Comparison of ENCODE assay signal across 9 mouse cellular contexts in the genomic region with DNA sequence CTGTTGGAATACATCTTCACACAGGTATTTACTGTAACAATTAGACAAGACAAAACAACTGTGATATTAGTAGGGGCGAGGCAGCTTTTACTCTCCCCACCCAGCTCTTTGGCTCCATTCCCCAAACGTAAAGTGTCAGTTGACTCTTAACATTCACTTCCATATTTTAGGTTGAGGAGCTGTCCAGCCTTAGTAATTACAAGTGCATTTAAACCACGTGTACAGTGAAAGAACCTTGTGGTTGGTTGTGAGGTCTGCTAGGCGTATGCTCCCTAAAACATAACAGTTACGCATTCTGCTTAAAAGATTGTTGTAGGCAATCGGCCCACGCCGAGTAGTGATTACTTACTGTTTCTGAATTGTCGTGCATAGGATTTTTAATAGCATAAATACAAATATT. TPM values are rescaled to one million over a fixed set of nuclear protein-coding genes. Genes with fewer than 3 reads are reported as not detected.
DNase-seq lines count a peak whose midpoint lies in the region; ATAC-seq and TF ChIP-seq lines count a peak whose summit lies in the region.
"Had no signal": no experiment of that assay in that cellular context is flagged by ENCODE, and none has a peak within 500 bp of the region (broad histone marks: within the 10 kb centered on the region; RNA-seq: fewer than 3 reads in every experiment).

No protein-coding gene starts in this region.

- TF ChIP-seq RAD21 in CH12.LX (IDR thresholded peaks at IDR 0.05; ENCODE audit: low read depth, low read length) = no peak

- no peaks in the 10 kb centered on the region for H3K27me3 ChIP-seq in intestine, embryonic 15.5 days (replicated peaks)
- H3K27me3 ChIP-seq in intestine, postnatal 0 days (replicated peaks; ENCODE audit: control insufficient read depth, insufficient read depth, low read length) = no peaks in the 10 kb centered on the region
- H3K27me3 ChIP-seq in CH12.LX (replicated peaks) = no peaks in the 10 kb centered on the region
- no peaks in the 10 kb centered on the region for H3K27me3 ChIP-seq in megakaryocyte, embryonic 14.5 days (replicated peaks)
- no peaks in the 10 kb centered on the region for H3K27me3 ChIP-seq in thymus, adult 2 months (ENCODE audit: control insufficient read depth, insufficient read depth, low read length)
- H3K27me3 ChIP-seq: Patski had no signal

- no peak overlapping the region for H3K9ac ChIP-seq in intestine, embryonic 15.5 days
- no peak overlapping the region for H3K9ac ChIP-seq in intestine, postnatal 0 days (ENCODE audit: low read depth, low read length)
- peak overlapping the region; percentile 26; the same call in 1 of the 2 replicates for H3K9ac ChIP-seq in CH12.LX (ENCODE audit: insufficient read depth, low read depth)

- 80% methylated on average over 9 of the region's 9 CpGs for WGBS in intestine, embryonic 15.5 days
- WGBS in intestine, postnatal 0 days = 76% methylated on average over 9 of the region's 9 CpGs
- WGBS in thymus, adult 2 months = 78% methylated on average over 9 of the region's 9 CpGs

- no peak for TF ChIP-seq POLR2A in CH12.LX (IDR thresholded peaks at IDR 0.05; ENCODE audit: low read depth, low read length)
- no peak for TF ChIP-seq POLR2A in thymus, adult 2 months (IDR thresholded peaks at IDR 0.05; ENCODE audit: control insufficient read depth, extremely low read depth, insufficient read depth, low read length, poor library complexity)

- dilution Hi-C loops in CH12.LX (cut with MboI; ENCODE audit: extremely low pct_ligation_motif_present, extremely low pct_unique_long_range_greater_than_20kb, low sequenced_read_pairs) = no loop called here

- H3K27ac ChIP-seq in intestine, embryonic 15.5 days = no peak overlapping the region
- H3K27ac ChIP-seq in intestine, postnatal 0 days (ENCODE audit: low read depth, low read length) = no peak overlapping the region
- H3K27ac ChIP-seq in CH12.LX (ENCODE audit: insufficient read depth, low read depth) = peak overlapping the region; percentile 1; the same call in 1 of the 2 replicates
- H3K27ac ChIP-seq in thymus, adult 2 months (ENCODE audit: control insufficient read depth, insufficient read depth, low read length) = no peak overlapping the region

- H3K79me2 ChIP-seq in CH12.LX (replicated peaks; ENCODE audit: control insufficient read depth, extremely low read depth, insufficient read depth, poor library complexity, severe bottlenecking) = peaks cover 42% of the 10 kb centered on the region

- TF ChIP-seq CTCF in intestine, postnatal 0 days (IDR thresholded peaks at IDR 0.05; ENCODE audit: low read depth) = no peak
- no peak for TF ChIP-seq CTCF in CH12.LX (conservative IDR thresholded peaks at IDR 0.05 in 1 of 2, IDR thresholded peaks at IDR 0.05 in 1 of 2; ENCODE audit: low read depth in 2 of 2, low read length in 2 of 2)
- no peak for TF ChIP-seq CTCF in thymus, adult 2 months (IDR thresholded peaks at IDR 0.05; ENCODE audit: borderline replicate concordance, control insufficient read depth, extremely low read depth, insufficient read depth, low read length, poor library complexity)

- H3K4me1 ChIP-seq in intestine, embryonic 15.5 days (replicated peaks) = peaks cover 16% of the 10 kb centered on the region
- 0 out of 2 replicates have a peak, but pooled peaks cover 3% of the 10 kb centered on the region for H3K4me1 ChIP-seq in intestine, postnatal 0 days (replicated peaks; ENCODE audit: control insufficient read depth, insufficient read depth, low read length)
- peaks cover 8 to 41% of the 10 kb centered on the region in 2 experiments for H3K4me1 ChIP-seq in CH12.LX (ENCODE audit: control insufficient read depth in 1 of 2, insufficient read depth in 2 of 2)
- H3K4me1 ChIP-seq in megakaryocyte, embryonic 14.5 days = peaks cover 50% of the 10 kb centered on the region
- H3K4me1 ChIP-seq in thymus, adult 2 months (replicated peaks; ENCODE audit: control insufficient read depth, insufficient read depth, low read length) = peaks cover 7% of the 10 kb centered on the region

- DNase-seq in CH12.LX (ENCODE audit: extremely low read depth) = no peak
- DNase-seq in right cerebral cortex, postnatal 10 days (ENCODE audit: low spot score in 2 of 2) = no peak
- no peak for DNase-seq in gastrocnemius, adult 18-20 months (ENCODE audit: low spot score)
- no peak for DNase-seq in thymus, adult 2 months

- H3K36me3 ChIP-seq in intestine, embryonic 15.5 days = no peaks in the 10 kb centered on the region
- no peaks in the 10 kb centered on the region for H3K36me3 ChIP-seq in intestine, postnatal 0 days (ENCODE audit: control insufficient read depth, insufficient read depth)
- H3K36me3 ChIP-seq in CH12.LX (replicated peaks in 1 of 2; ENCODE audit: control insufficient read depth in 1 of 2, insufficient read depth in 1 of 2, low read length in 1 of 2) = no peaks in the 10 kb centered on the region
- H3K36me3 ChIP-seq in megakaryocyte, embryonic 14.5 days (replicated peaks; ENCODE audit: low read length) = peaks cover 23% of the 10 kb centered on the region
- no peaks in the 10 kb centered on the region for H3K36me3 ChIP-seq in thymus, adult 2 months (ENCODE audit: control insufficient read depth, insufficient read depth, low read length)

- 0 out of 2 replicates have a peak overlapping the region, but pooled peaks have one; percentile 77 for H3K4me2 ChIP-seq in intestine, embryonic 15.5 days (replicated peaks)
- H3K4me2 ChIP-seq in intestine, postnatal 0 days (replicated peaks; ENCODE audit: low read depth) = no peak overlapping the region
- peak overlapping the region; percentile 96 for H3K4me2 ChIP-seq in CH12.LX (ENCODE audit: insufficient read depth, low read depth, poor library complexity, severe bottlenecking)

- no peak for ATAC-seq in intestine, embryonic 15.5 days
- no peak for ATAC-seq in intestine, postnatal 0 days
- peak; percentile 40; the same call in 1 of the 2 replicates for ATAC-seq in common myeloid progenitor, adult 5-6 weeks (replicated peaks; ENCODE audit: low read depth, poor library complexity, severe bottlenecking)
- ATAC-seq: Patski had no signal

- no peak for TF ChIP-seq EP300 in CH12.LX (IDR thresholded peaks at IDR 0.05; ENCODE audit: low read length)

- H3K4me3 ChIP-seq in intestine, embryonic 15.5 days (replicated peaks) = no peak overlapping the region
- H3K4me3 ChIP-seq in intestine, postnatal 0 days (ENCODE audit: low read depth, low read length) = no peak overlapping the region
- H3K4me3 ChIP-seq in CH12.LX (replicated peaks in 1 of 3; ENCODE audit: low read depth in 2 of 3, low read length in 2 of 3, poor library complexity in 1 of 3) = peak overlapping the region; percentile 90 to 99 (median 93)
- H3K4me3 ChIP-seq in megakaryocyte, embryonic 14.5 days (replicated peaks) = peak overlapping the region; percentile 100
- no peak overlapping the region for H3K4me3 ChIP-seq in thymus, adult 2 months (ENCODE audit: control insufficient read depth, insufficient read depth, low read length)

- in situ Hi-C loops in CH12.LX (cut with MboI; ENCODE audit: low pct_ligation_motif_present, low pct_unique_long_range_greater_than_20kb, low sequenced_read_pairs) = no loop called here

- no peaks in the 10 kb centered on the region for H3K9me3 ChIP-seq in intestine, embryonic 15.5 days
- no peaks in the 10 kb centered on the region for H3K9me3 ChIP-seq in intestine, postnatal 0 days (ENCODE audit: control insufficient read depth)
- H3K9me3 ChIP-seq in CH12.LX (replicated peaks; ENCODE audit: low read length) = no peaks in the 10 kb centered on the region
- no peaks in the 10 kb centered on the region for H3K9me3 ChIP-seq in megakaryocyte, embryonic 14.5 days

TF ChIP-seq in CH12.LX, 34 proteins besides CTCF, POLR2A, EP300 and RAD21 (continues in another document):
- TF ChIP-seq NELFE (IDR thresholded peaks at IDR 0.05; ENCODE audit: low read depth, low read length) (no peak), MEF2A (IDR thresholded peaks at IDR 0.05; ENCODE audit: borderline replicate concordance, low read depth, low read length) (no peak), USF2 (conservative IDR thresholded peaks at IDR 0.05; ENCODE audit: low read depth, low read length) (0 out of 2 replicates have a peak, but pooled peaks have one; percentile 19), ZMIZ1 (IDR thresholded peaks at IDR 0.05; ENCODE audit: low read depth, low read length) (no peak), KAT2A (IDR thresholded peaks at IDR 0.05; ENCODE audit: insufficient replicate concordance, low read length) (no peak)

RNA-seq across cellular contexts. Expression of gene Cds2, which starts 2.2 kb away (rescaled TPM):
- polyA plus RNA-seq in intestine, embryonic 15.5 days (2015; fragmentation: Nextera tagmentation; extraction: Ambion mirVana) = 19.9 and 25.1 TPM in 2 replicates
- 16.2 and 17.3 TPM in 2 replicates for polyA plus RNA-seq in intestine, postnatal 0 days (2015; fragmentation: Nextera tagmentation; extraction: Ambion mirVana)
- 18.7 and 20.3 TPM in 2 replicates for total RNA-seq in CH12.LX (2012; rRNA removed)
- 15.9 and 21.2 TPM in 2 replicates for total RNA-seq in CH12.LX (2014; rRNA removed)
- polyA plus RNA-seq in CH12.LX (2012; ENCODE audit: insufficient read length, low read depth) = 26.0 and 38.9 TPM in 2 replicates
- 8.6 and 14.6 TPM in 2 replicates for total RNA-seq in common myeloid progenitor, adult 5-6 weeks (2017)
- 13.8 and 21.9 TPM in 2 replicates for polyA plus RNA-seq in megakaryocyte, embryonic 14.5 days (2012; ENCODE audit: insufficient read depth, low replicate concordance)
- 10 to 100 TPM; 14.6 to 20.6 TPM for total RNA-seq in gastrocnemius, adult 18-20 months (2021)
- polyA plus RNA-seq in thymus, adult 2 months (2012; rRNA removed) = 74.7 and 77.9 TPM in 2 replicates

RNA-seq across cellular contexts. Expression of gene Pcna, which starts 12.1 kb away (rescaled TPM):
- polyA plus RNA-seq in intestine, embryonic 15.5 days (2015; fragmentation: Nextera tagmentation; extraction: Ambion mirVana) = 247 and 259 TPM in 2 replicates
- 105 and 106 TPM in 2 replicates for polyA plus RNA-seq in intestine, postnatal 0 days (2015; fragmentation: Nextera tagmentation; extraction: Ambion mirVana)
- total RNA-seq in CH12.LX (2012; rRNA removed) (354 and 466 TPM in 2 replicates), CH12.LX (2014; rRNA removed) (839 and 915 TPM in 2 replicates)
- 550 and 554 TPM in 2 replicates for polyA plus RNA-seq in CH12.LX (2012; ENCODE audit: insufficient read length, low read depth)
- total RNA-seq in common myeloid progenitor, adult 5-6 weeks (2017) = 619 and 635 TPM in 2 replicates
- 6.9 and 19.1 TPM in 2 replicates for polyA plus RNA-seq in megakaryocyte, embryonic 14.5 days (2012; ENCODE audit: insufficient read depth, low replicate concordance)
- total RNA-seq in gastrocnemius, adult 18-20 months (2021) = 10 to 100 TPM; 18.1 to 19.8 TPM
- 382 and 470 TPM in 2 replicates for polyA plus RNA-seq in thymus, adult 2 months (2012; rRNA removed)

RNA-seq across cellular contexts. Expression of gene Tmem230, which starts 17.6 kb away (rescaled TPM):
- polyA plus RNA-seq in intestine, embryonic 15.5 days (2015; fragmentation: Nextera tagmentation; extraction: Ambion mirVana) = 42.5 and 43.3 TPM in 2 replicates
- 31.2 and 34.3 TPM in 2 replicates for polyA plus RNA-seq in intestine, postnatal 0 days (2015; fragmentation: Nextera tagmentation; extraction: Ambion mirVana)
- 20.3 and 27.7 TPM in 2 replicates for total RNA-seq in CH12.LX (2012; rRNA removed)
- total RNA-seq in CH12.LX (2014; rRNA removed) = 34.7 and 35.2 TPM in 2 replicates
- polyA plus RNA-seq in CH12.LX (2012; ENCODE audit: insufficient read length, low read depth) = 28.9 and 38.2 TPM in 2 replicates
- 33.5 and 41.2 TPM in 2 replicates for total RNA-seq in common myeloid progenitor, adult 5-6 weeks (2017)
- polyA plus RNA-seq in megakaryocyte, embryonic 14.5 days (2012; ENCODE audit: insufficient read depth, low replicate concordance) = 23.1 and 24.3 TPM in 2 replicates
- 10 to 100 TPM; 27.2 to 28.8 TPM for total RNA-seq in gastrocnemius, adult 18-20 months (2021)
- 75.0 and 82.6 TPM in 2 replicates for polyA plus RNA-seq in thymus, adult 2 months (2012; rRNA removed)

Comparison
In these comparisons a context has a peak if more than half of its experiments do, and no peak if none do; other contexts are left out.
1. H3K4me3 ChIP-seq: peak in CH12.LX (3 of 3) and megakaryocyte, embryonic 14.5 days (single experiment); none in intestine, embryonic 15.5 days (single experiment), intestine, postnatal 0 days (single experiment) and thymus, adult 2 months (single experiment).